Mouse (Mus musculus) layer of hippocampus, postnatal 10 days (tissue): ENCODE measurements at regions not wholly inside any gene's neighbourhood (a gene's known extent, or its start where the extent isn't known, plus 50 kb on each side); places are given as distances from the start of the nearest gene placed in this dataset.
A peak's percentile ranks its signal among the peaks of the same experiment; 100 is the strongest.
"Not testable (repeated sequence)": the region's sequence is repeated elsewhere in the genome, so short reads cannot be mapped to it uniquely, and the experiment has no call there.

Experiments used
- DNase-seq, 2 experiments: peaks; one replicate each; pipeline ENCODE4 v3.0.0; 2021; ENCODE audit warnings: low spot score in 2 of 2

DNA sequence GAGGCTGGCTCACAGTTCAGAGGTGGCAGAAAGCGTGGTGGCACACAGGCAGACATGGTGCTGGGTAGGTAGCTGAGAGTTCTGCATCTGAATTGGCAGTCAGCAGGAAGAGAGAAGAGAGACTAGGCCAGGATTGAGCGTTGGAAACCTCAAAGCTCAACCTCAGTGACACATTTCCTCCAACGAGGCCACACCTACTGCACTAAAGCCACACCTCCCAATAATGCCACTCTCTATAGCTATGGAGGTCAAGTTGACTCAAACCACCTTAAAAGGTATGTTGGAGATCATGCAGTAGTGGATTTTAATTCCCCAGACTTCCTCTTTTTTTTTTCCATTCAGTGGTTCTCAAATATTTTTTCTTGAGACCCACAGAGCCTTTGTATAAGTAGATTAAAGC lies 57.1 kb downstream of the Ccdc54 start:
- DNase-seq = no peak

DNA sequence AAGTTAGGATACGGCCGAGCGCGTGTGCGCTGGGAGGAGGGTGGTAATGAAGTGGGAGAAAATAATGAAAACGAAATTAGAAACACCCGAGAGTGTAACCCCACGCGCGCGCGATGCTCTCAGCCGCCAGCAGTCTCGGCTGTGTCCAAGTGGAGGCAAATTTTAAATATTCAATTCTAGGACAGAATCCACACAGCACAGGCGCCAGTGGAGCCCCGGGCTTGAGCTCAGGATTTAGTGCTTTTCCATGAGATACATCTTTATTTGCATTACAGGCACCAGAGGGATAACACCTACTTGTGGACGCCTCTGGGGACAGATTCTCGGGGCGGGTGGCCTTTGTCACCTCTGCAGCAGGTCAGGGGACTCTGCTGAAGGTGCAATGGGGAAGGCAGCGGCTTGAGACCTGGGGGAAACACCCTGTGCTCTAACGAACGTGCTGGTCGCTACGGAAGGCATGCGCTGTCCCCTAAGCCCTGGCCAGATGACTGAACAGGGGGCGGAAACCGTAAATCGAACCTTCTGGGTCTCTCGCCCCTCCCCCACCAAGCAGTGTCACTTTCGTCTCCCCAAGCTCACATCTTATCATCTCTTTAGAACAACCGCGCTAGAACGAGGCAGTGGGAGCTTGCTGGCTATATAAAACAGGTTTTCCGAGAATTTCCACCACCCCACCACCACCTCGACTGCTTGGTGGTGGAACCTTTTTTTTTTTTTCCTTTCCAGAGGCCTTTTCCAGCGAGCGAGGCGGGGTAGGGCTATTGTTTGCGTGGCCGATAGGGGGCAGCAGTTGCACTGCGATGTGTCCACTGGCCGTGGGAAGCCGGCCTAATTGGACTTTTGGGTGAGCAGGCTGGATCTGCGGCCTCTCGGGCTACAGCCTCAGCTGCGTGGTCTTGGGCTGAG lies 61.2 kb downstream of the Ccdc54 start:
- peak; percentile 90 to 92 for DNase-seq

GRCm38 (mm10) chr16:50528677-50529510 lies 62.1 kb downstream of the Ccdc54 start:
- peak; percentile 59 to 76 for DNase-seq

DNA sequence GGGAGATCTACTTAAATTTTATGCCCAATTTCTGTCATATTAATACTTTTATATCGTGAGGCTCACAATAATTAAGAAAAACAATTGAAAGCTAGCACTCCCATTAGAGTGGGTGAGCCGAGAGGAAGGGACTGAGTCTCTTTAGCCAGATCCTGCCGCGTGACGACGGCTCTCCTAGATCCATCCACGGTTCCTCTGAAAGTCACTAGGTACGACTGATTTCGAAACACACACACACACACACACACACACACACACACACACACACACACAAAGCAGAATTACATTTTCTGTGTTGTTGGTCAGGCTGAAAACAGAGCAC lies 62.6 kb downstream of the Ccdc54 start:
- no peak for DNase-seq

DNA sequence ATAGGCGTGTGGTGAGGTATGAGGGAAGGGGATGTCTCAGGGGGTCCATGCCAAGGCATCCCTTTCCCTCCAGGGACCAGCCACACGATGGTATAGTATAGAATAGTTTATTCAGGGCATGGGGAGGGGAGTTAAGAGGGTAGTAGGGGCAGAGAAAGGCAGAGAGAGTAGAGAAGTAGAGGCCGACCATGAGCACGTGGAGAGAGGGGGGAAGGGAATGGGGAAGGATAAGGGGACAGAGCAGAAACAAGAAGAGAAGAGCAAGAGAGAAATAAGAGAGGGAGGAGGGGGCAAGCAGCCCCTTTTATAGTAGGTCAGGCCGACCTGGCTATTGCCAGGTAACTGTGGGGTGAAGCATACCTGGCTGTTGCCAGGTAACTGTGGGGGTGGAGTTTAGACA lies 64.0 kb downstream of the Ccdc54 start:
- not testable (repeated sequence) for DNase-seq

GRCm38 (mm10) chr16:50525934-50526366 lies 65.0 kb downstream of the Ccdc54 start:
- no peak for DNase-seq

GRCm38 (mm10) chr16:50525504-50525903 lies 65.5 kb downstream of the Ccdc54 start:
- DNase-seq = no peak

GRCm38 (mm10) chr16:50519610-50520009 lies 71.3 kb downstream of the Ccdc54 start:
- no peak for DNase-seq

- DNase-seq = no peak
These were observed 74.4 kb downstream of the Ccdc54 start for GRCm38 (mm10) chr16:50516579-50516978.

DNA sequence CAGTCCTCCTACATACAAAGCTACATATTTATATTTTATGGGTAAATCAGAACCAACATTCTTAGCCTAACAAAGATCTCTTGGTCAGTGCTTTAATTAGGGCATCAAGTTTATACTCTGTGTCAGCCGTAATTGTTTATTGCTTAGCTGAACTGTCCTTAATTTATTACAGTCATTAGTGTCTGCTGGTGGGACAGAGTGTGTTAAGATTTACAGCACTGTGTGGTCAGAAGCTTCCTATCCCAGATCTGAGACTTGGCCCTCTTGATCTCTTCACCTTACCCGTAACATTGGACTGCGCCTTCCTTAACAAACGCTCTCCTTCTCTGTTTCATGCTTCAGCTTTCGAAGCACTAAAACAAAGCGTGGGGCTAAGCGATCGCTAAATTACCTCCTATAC lies 75.9 kb downstream of the Ccdc54 start:
- no peak for DNase-seq

- no peak for DNase-seq
These were observed 78.9 kb downstream of the Ccdc54 start for GRCm38 (mm10) chr16:50512080-50512479.

DNA sequence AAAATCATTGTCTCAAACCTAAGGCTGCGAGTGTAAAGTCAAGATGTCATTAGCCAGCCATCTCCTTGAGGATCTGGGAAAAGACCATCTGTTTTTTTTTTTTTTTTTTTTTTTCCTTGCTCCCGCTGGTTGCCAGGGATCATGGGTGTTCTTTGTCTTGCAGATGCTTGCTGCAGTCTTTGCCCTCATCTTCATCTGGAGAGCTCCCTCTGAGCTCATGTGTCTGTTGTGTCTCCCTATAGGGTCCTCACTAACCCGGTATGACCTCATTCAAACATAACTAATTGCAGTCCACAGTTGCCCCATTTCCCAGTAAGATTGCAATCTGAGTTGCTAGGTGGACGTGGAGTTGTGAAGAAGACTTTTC lies 77.3 kb upstream of the Bbx start:
- DNase-seq = no peak

DNA sequence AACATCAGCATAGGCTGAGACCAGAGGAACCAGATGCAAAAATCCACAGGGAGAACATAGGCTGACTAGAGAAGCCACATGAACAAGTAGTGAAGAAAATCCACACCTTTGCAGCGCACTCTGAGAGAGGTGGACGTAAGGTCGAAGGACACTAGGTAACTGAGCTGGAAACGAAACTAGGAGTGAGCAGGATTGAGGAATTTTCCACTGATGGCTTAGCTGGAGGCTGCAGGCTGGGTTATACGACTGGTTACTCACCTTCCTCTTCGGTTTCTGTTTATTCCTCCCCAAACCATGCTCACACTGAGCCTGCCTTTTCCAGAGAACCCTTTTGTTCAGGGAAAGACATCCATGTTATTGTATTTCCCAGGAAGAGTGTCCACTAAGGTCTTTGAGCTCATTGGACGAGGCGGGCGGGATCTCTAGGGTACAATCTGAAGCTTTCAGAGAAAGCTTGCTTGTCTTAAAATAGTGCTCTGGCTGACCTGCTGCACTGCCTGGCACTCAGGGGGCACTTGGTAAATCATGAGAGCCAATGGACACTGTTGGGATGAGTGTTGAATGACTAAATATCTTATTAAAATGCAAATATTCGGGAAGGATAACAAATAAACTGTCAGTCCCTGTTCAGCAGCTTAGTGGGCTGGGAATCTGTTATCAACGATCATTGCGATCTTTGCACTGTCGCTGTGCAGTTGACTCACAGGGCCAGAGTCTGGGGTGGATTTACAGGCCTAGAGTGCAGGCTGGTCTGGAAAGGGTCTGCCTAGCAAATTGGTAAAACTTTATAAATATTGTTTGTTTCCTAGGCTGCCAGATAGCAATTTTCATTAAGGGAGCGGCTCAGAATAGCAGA lies 76.7 kb upstream of the Bbx start:
- no peak for DNase-seq

- DNase-seq = no peak
These were observed 72.4 kb upstream of the Bbx start for GRCm38 (mm10) chr16:50504619-50505018.

- DNase-seq = no peak
These were observed 66.7 kb upstream of the Bbx start for GRCm38 (mm10) chr16:50498909-50499308.

DNA sequence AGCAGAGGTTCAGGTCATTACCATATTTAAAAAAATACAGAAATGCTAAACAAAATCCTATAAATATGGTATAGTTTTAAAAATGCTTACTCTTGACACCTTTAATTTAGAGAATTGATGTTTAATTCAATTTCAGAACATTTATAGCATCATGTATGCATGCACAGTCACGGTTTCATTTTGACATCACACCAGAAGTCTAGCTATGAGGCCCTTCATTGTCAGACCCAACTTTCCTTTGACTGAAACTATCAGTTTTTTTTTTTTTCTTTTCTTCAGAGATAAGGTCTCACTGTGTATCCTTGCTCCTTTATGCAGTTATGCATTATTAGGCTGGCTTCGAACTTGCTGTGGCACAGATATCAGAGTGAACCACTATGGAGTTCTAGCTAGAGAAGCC lies 61.5 kb upstream of the Bbx start:
- no peak for DNase-seq

DNA sequence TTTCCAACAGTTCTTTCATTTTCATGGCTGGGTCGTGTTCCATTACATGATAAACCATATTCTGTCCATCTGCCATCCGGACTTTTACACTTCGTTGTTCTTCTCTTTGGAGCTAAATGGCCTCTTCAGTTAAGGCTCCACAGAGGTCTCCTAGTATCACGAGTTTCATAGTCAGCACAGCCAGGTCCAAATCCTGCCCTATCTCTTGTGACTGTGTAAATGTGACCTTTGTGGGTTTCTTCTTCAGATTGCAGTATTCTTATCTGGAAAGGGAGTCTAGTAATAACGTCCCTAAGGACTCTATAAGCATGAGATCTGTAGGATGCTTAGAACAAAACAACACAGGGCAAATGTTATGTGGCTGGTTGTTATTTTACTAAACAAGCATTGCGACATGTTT lies 57.1 kb upstream of the Bbx start:
- DNase-seq = no peak

- DNase-seq = no peak
These were observed 50.2 kb upstream of the Bbx start for GRCm38 (mm10) chr16:50482360-50482786.
